ENCODE assay signal across 10 mouse cellular contexts in the genomic region with DNA sequence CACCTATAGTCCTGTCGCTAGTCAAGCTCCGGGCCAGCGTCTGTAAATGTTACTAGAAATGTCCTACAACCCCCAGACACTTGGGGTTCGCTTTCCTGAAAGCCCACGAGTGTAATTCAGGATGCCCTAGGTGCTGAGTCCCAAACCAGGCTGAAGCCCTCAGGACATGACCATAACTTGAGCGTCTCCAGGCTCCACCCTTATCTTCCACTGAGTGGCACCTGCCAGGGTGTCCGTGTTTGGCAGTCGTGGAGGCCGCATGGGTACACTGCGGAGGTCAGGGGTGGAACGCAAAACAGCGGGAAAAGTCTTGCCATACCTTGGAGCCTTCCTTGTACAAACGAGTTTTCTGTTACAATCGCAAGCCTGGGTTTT. TPM values are rescaled to one million over a fixed set of nuclear protein-coding genes. Genes with fewer than 3 reads are reported as not detected.
DNase-seq lines count a peak whose midpoint lies in the region; ATAC-seq lines count a peak whose summit lies in the region.
"Had no signal": no experiment of that assay in that cellular context is flagged by ENCODE, and none has a peak within 500 bp of the region (broad histone marks: within the 10 kb centered on the region; RNA-seq: fewer than 3 reads in every experiment).

No protein-coding gene starts in this region.

- no peaks in the 10 kb centered on the region for H3K9me3 ChIP-seq in lung, embryonic 15.5 days
- no peaks in the 10 kb centered on the region for H3K9me3 ChIP-seq in hindbrain, embryonic 16.5 days (ENCODE audit: control insufficient read depth, low read length)
- H3K9me3 ChIP-seq: forebrain, embryonic 12.5 days had no signal

- no peak overlapping the region for H3K27ac ChIP-seq in lung, embryonic 15.5 days
- peak overlapping the region; percentile 84 for H3K27ac ChIP-seq in hindbrain, embryonic 16.5 days (ENCODE audit: low read depth, low read length)
- H3K27ac ChIP-seq: forebrain, embryonic 12.5 days had no signal

- no peak overlapping the region for H3K4me2 ChIP-seq in lung, embryonic 15.5 days
- peak overlapping the region; percentile 53 for H3K4me2 ChIP-seq in hindbrain, embryonic 16.5 days (ENCODE audit: low read length)

- peak overlapping the region; percentile 19 for H3K4me3 ChIP-seq in lung, embryonic 15.5 days
- peak overlapping the region; percentile 48 for H3K4me3 ChIP-seq in hindbrain, embryonic 16.5 days (ENCODE audit: low read length)

- H3K36me3 ChIP-seq in lung, embryonic 15.5 days = no peaks in the 10 kb centered on the region
- H3K36me3 ChIP-seq in hindbrain, embryonic 16.5 days (ENCODE audit: control insufficient read depth, insufficient read depth, low read length) = no peaks in the 10 kb centered on the region
- H3K36me3 ChIP-seq: forebrain, embryonic 12.5 days had no signal

- peaks cover 100% of the 10 kb centered on the region for H3K27me3 ChIP-seq in lung, embryonic 15.5 days
- H3K27me3 ChIP-seq in hindbrain, embryonic 16.5 days (replicated peaks; ENCODE audit: control insufficient read depth, insufficient read depth, low read length) = peaks cover 30% of the 10 kb centered on the region

- ATAC-seq in lung, embryonic 15.5 days (ENCODE audit: borderline replicate concordance, extremely low read depth, low FRiP score, low TSS enrichment) = no peak
- no peak for ATAC-seq in hindbrain, embryonic 16.5 days

- H3K4me1 ChIP-seq in lung, embryonic 15.5 days = peaks cover 41% of the 10 kb centered on the region
- H3K4me1 ChIP-seq in hindbrain, embryonic 16.5 days (ENCODE audit: control insufficient read depth, insufficient read depth, low read depth, low read length) = peaks cover 8% of the 10 kb centered on the region

- WGBS in lung, embryonic 15.5 days = 1% methylated on average over 14 of the region's 14 CpGs
- under 1% methylated on average over 14 of the region's 14 CpGs for WGBS in hindbrain, embryonic 16.5 days

- peak; percentile 56 for DNase-seq in gastrocnemius, adult 18-20 months (ENCODE audit: low spot score)
- DNase-seq in gastrocnemius, postnatal 4 days (ENCODE audit: low spot score in 2 of 2) = no peak
- no peak for DNase-seq in lung, postnatal 25 days (ENCODE audit: low spot score)
- peak; percentile 67 for DNase-seq in skeletal muscle tissue, adult 2 months (ENCODE audit: low read depth, low spot score)
- no peak for DNase-seq in cerebellum, adult 11-12 months
- DNase-seq in spleen, postnatal 10 days (ENCODE audit: low spot score in 2 of 2) = no peak
- DNase-seq: right cerebral cortex, postnatal 25 days had no signal

- H3K9ac ChIP-seq in lung, embryonic 15.5 days = no peak overlapping the region
- H3K9ac ChIP-seq in hindbrain, embryonic 16.5 days (ENCODE audit: low read depth, low read length) = peak overlapping the region; percentile 61; the same call in 1 of the 2 replicates

RNA-seq across cellular contexts. Expression of a gene that starts 3.6 kb away (rescaled TPM):
- 10 to 100 TPM; 62.4 to 63.1 TPM for total RNA-seq in gastrocnemius, adult 18-20 months (2021)
- total RNA-seq in gastrocnemius, postnatal 4 days (2021) = 10 to 100 TPM; 24.2 to 26.0 TPM
- polyA plus RNA-seq in lung, embryonic 15.5 days (2015; fragmentation: Nextera tagmentation; extraction: Ambion mirVana) = not detected in 2 replicates
- 6.9 and 7.3 TPM in 2 replicates for polyA plus RNA-seq in hindbrain, embryonic 16.5 days (2015; fragmentation: Nextera tagmentation; extraction: Ambion mirVana)
- polyA plus RNA-seq: forebrain, embryonic 12.5 days had no signal

Comparison
In these comparisons a context has a peak if more than half of its experiments do, and no peak if none do; other contexts are left out.
1. DNase-seq: peak in gastrocnemius, adult 18-20 months (single experiment) and skeletal muscle tissue, adult 2 months (single experiment); none in gastrocnemius, postnatal 4 days (0 of 2), lung, postnatal 25 days (single experiment), cerebellum, adult 11-12 months (single experiment) and spleen, postnatal 10 days (0 of 2).